Mouse (Mus musculus) stomach, embryonic 14.5 days (tissue): ENCODE results near the gene Enah. TPM values are rescaled to one million over a fixed set of nuclear protein-coding genes. Genes with fewer than 3 reads are reported as not detected.

Source experiments
- ATAC-seq: fragments of 200-750 bp; cut with Nextera tagmentation; 2 replicates; pipeline ENCODE4 v1.8.0; 2017; ENCODE audit warnings: low read depth, moderate TSS enrichment; ENCODE audit not compliant: insufficient number of reproducible peaks, insufficient read depth, low FRiP score
- H3K27ac ChIP-seq: fragments of 300-500 bp; sonication (generic); 2 replicates; pipeline ENCODE4 v1.5.1; 2014; ENCODE audit warnings: mild to moderate bottlenecking, low read length, moderate library complexity, mixed read lengths
- H3K27me3 ChIP-seq: fragments of 300-500 bp; sonication (generic); 2 replicates; pipeline ENCODE4 v1.6.1; 2014; ENCODE audit warnings: low read length, control low read depth, mixed read lengths; ENCODE audit not compliant: control insufficient read depth, insufficient read depth
- H3K36me3 ChIP-seq: fragments of 300-500 bp; sonication (generic); 2 replicates; pipeline ENCODE4 v1.6.1; 2014; ENCODE audit warnings: mild to moderate bottlenecking, control low read depth, low read length, moderate library complexity, mixed read lengths; ENCODE audit not compliant: control insufficient read depth, insufficient read depth
- H3K4me1 ChIP-seq: fragments of 300-500 bp; sonication (generic); 2 replicates; pipeline ENCODE4 v1.6.1; 2014; ENCODE audit warnings: low read length, control low read depth, mixed read lengths; ENCODE audit not compliant: control insufficient read depth, insufficient read depth
- H3K4me2 ChIP-seq: fragments of 300-500 bp; sonication (generic); replicated peaks from 2 replicates; pipeline ENCODE4 v1.6.1; 2014; ENCODE audit warnings: low read depth, low read length, control low read depth
- H3K4me3 ChIP-seq: fragments of 300-500 bp; sonication (generic); 2 replicates; pipeline ENCODE4 v1.5.1; 2014; ENCODE audit warnings: low read depth, low read length, control low read depth
- H3K9ac ChIP-seq: fragments of 300-500 bp; sonication (generic); replicated peaks from 2 replicates; pipeline ENCODE4 v1.6.1; 2014; ENCODE audit warnings: low read depth, mild to moderate bottlenecking, control low read depth, low read length, moderate library complexity, mixed read lengths
- H3K9me3 ChIP-seq: fragments of 300-500 bp; sonication (generic); 2 replicates; pipeline ENCODE4 v1.6.1; 2016; ENCODE audit warnings: low read depth, low read length, control low read depth; ENCODE audit not compliant: control insufficient read depth
- WGBS: fragments of 180-500 bp; shearing (Covaris S2); extraction: QIAGEN DNeasy Blood & Tissue Kit; methylation state at CpG from one replicate; pipeline ENCODE4 v1.1.7; 2014; 5-methylcytosine and 5-hydroxymethylcytosine counted together
- polyA plus RNA-seq: library from polyadenylated mRNA; unstranded; fragments of >200 nt; fragmentation: Nextera tagmentation; extraction: Ambion mirVana; gene quantifications from 2 replicates; pipeline ENCODE4 v1.2.1, GENCODE M21; 2014

Enah gene
- polyA plus RNA-seq, 1 experiment from 2014 or later, result 39.2 TPM

DNA sequence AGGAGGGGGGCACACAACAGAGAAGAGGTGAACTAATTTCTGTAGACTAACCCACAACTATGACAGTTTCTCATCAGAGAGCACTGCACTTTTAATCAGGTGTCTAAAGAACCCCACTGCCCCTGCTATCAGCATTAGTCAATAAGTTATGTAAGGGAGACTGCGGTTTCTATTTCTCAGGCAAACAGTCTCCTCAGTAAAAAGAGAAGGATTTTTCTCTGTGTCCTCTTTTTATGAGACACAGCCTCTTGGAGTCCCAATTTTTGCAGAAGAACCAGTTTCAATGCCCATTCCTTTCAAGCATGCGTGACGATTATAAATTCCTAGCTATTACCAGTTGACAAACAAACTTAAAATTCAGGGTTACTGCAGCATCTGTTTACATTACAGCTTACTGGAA lies 59.4 kb downstream of the Enah start:
- ATAC-seq, result no peak
- no peaks in the 10 kb centered on the region for H3K9me3 ChIP-seq
- H3K36me3 ChIP-seq, result peaks cover 10% of the 10 kb centered on the region; the same call in 1 of the 2 replicates
- no peak overlapping the region for H3K4me3 ChIP-seq
- 81% methylated on average over 3 of the region's 3 CpGs for WGBS
- no peak overlapping the region for H3K4me2 ChIP-seq
- H3K27me3 ChIP-seq, result no peaks in the 10 kb centered on the region
- no peaks in the 10 kb centered on the region for H3K4me1 ChIP-seq
- H3K27ac ChIP-seq, result no peak overlapping the region
- no peak overlapping the region for H3K9ac ChIP-seq

DNA sequence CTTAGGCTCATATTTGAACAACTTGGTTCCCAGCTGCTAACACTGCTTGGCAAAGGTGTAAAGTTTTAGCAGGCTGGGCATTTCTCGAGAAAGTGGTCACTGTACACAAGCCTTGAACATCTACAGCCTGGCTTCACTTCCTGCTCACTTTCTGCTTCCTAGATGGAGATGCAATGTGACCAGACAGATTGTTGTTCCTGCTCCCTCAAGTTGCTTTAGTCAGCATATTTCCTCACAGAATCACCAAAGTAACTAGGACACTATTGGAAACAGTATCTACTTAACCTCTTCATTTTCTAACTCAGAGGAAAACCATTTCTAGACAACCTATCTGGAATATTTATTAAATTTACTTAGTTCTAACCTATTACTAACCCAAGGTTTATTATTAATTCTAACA lies 61.4 kb downstream of the Enah start:
- 83% methylated on average over 1 of the region's 1 CpGs for WGBS
- no peak overlapping the region for H3K4me3 ChIP-seq
- H3K4me2 ChIP-seq, result no peak overlapping the region
- H3K4me1 ChIP-seq, result no peaks in the 10 kb centered on the region
- H3K27ac ChIP-seq, result no peak overlapping the region
- H3K9ac ChIP-seq, result no peak overlapping the region
- ATAC-seq, result no peak
- no peaks in the 10 kb centered on the region for H3K27me3 ChIP-seq
- H3K36me3 ChIP-seq, result peaks cover 12% of the 10 kb centered on the region; the same call in 1 of the 2 replicates
- no peaks in the 10 kb centered on the region for H3K9me3 ChIP-seq

DNA sequence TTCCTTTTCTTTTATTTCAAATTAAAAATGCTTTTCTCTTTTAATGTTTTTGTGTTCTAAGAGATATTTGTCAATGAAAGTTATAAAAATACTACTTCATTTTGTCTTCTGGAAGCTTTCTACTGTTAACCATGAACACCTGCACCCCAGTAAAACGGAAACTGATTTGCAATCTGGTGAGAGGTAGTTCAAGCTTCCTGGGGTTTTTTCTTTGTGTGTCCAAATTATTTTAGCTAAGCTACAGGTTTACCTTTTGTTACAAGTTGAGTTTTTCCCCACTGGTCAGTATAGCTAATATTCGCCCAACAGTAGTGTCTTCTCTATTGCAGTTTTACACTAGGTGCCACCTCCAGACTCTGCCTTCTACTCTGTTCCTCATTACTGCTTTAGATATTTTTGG lies 62.1 kb downstream of the Enah start:
- WGBS, result 93% methylated on average over 2 of the region's 2 CpGs
- H3K9ac ChIP-seq, result no peak overlapping the region

DNA sequence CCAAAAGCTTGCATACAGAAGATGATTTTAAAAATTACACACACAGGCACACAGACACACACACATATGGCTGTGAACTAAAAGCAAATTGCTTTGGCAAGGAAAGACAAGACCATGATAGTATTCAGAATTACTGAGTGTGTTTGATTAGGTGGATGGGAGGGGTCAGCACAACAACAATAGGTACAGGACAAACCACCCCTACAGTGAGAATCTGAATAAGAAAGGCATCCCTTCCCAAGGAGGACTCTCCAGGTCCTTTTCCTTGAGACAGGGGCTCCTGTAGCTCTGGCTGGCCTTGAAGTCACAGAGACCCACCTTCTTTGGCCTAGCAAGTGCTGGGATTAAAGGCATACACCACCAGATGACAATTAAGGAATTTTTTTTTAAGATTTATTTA lies 66.2 kb downstream of the Enah start:
- Histone ChIP-seq H3K27ac (no peak overlapping the region), H3K9ac (no peak overlapping the region), H3K4me3 (no peak overlapping the region), H3K9me3 (no peaks in the 10 kb centered on the region), H3K36me3 (peaks cover 16% of the 10 kb centered on the region; the same call in 1 of the 2 replicates), H3K4me1 (no peaks in the 10 kb centered on the region), H3K4me2 (no peak overlapping the region), H3K27me3 (no peaks in the 10 kb centered on the region)
- no peak for ATAC-seq

More for the DNA sequence above, 62.1 kb downstream of the Enah start:
- H3K36me3 ChIP-seq, result peaks cover 12% of the 10 kb centered on the region; the same call in 1 of the 2 replicates
- no peaks in the 10 kb centered on the region for H3K27me3 ChIP-seq
- H3K9me3 ChIP-seq, result no peaks in the 10 kb centered on the region
- H3K4me3 ChIP-seq, result no peak overlapping the region
- no peak for ATAC-seq
- no peak overlapping the region for H3K4me2 ChIP-seq
- no peak overlapping the region for H3K27ac ChIP-seq
- H3K4me1 ChIP-seq, result no peaks in the 10 kb centered on the region

DNA sequence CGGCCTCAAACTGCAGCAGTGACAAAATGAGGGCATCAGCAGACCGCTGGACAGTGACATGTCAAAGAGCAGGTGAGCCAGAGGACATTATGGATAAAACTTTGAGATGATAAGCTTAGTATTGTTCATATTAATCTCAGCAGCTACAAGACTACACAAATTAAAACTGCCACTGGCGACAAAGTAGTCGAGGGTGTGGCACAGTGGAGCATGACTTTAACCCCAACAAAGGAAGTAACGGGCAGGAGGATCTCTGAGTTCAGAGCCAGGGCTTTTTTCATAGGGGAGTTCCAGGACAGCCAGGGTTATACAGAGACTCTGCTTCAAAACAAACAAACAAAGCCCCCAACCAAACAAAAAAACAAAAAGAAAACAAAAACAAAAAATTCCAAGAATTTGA lies 68.5 kb downstream of the Enah start:
- ATAC-seq, result no peak
- Histone ChIP-seq H3K27me3 (no peaks in the 10 kb centered on the region), H3K27ac (no peak overlapping the region), H3K9ac (no peak overlapping the region), H3K4me3 (no peak overlapping the region), H3K36me3 (peaks cover 14% of the 10 kb centered on the region; the same call in 1 of the 2 replicates), H3K9me3 (no peaks in the 10 kb centered on the region), H3K4me2 (no peak overlapping the region), H3K4me1 (no peaks in the 10 kb centered on the region)
- 74% methylated on average over 5 of the region's 5 CpGs for WGBS

DNA sequence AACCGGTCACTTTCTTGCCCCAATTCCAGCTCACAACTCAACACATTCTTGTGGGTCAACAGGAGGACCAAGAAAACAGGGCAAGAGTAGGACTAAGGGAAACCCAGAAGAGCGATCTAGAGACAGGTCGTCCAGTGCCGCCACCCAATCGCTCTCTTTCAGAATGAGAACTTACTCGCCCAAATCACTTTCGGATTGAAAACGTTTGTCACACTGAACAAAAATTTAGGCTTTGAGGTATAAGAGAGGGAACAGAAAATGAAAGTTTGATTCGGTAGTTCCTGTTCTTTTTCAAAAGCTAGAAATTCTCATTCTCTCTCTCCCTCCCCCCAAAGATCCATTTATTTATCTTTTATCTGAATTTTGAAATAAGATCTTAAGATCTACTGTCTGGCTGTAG lies 69.1 kb downstream of the Enah start:
- WGBS, result 94% methylated on average over 9 of the region's 9 CpGs
- H3K4me3 ChIP-seq, result no peak overlapping the region

DNA sequence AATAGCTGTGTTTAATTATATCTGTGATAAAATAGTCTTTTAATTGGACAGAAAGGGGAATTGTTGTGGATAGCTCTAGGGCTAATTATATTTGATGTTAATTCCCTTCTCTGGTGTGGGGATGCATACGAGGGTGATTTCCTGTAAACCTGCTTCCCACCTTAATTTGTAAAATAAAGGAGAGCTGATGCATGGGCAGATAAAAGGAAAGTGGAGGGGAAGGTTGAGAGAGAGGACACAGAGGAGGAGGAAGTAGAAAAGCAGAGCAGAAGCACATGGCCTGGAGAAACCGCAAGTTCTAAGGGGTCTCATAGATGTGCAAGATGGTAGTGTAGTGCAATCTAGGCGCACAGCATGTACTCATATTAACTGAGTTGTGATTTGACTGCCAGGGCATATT lies 71.6 kb downstream of the Enah start:
- ATAC-seq, result no peak
- Histone ChIP-seq H3K9ac (no peak overlapping the region), H3K27me3 (no peaks in the 10 kb centered on the region), H3K4me2 (no peak overlapping the region), H3K4me1 (no peaks in the 10 kb centered on the region), H3K9me3 (no peaks in the 10 kb centered on the region), H3K27ac (no peak overlapping the region), H3K4me3 (no peak overlapping the region), H3K36me3 (0 out of 2 replicates have a peak, but pooled peaks cover 3% of the 10 kb centered on the region)
- WGBS, result 95% methylated on average over 3 of the region's 3 CpGs

More for the DNA sequence above, 69.1 kb downstream of the Enah start:
- Histone ChIP-seq H3K27me3 (no peaks in the 10 kb centered on the region), H3K27ac (no peak overlapping the region), H3K4me2 (no peak overlapping the region), H3K4me1 (no peaks in the 10 kb centered on the region), H3K36me3 (peaks cover 9% of the 10 kb centered on the region; the same call in 1 of the 2 replicates), H3K9ac (no peak overlapping the region), H3K9me3 (no peaks in the 10 kb centered on the region)
- ATAC-seq, result no peak

DNA sequence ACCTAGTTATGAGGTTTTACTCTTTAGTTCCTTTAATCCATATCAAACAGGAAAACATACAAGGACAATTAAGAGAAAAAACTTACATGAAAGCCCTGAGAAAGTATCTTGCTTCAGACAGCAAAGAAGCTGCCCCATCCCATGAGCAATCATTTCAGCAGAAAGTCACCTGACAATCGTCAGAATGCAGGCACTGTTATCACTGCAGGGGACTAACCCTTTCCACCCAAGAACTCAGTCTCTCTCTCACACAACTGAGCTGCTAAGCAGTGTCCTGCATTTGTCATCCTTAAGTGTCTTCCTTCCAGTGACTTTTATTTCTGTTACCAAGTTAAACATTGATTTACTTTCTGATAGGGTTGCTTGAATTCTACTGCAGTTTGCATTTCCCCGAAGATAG lies 82.7 kb downstream of the Enah start:
- H3K4me2 ChIP-seq, result no peak overlapping the region
- WGBS, result 33% methylated on average over 2 of the region's 2 CpGs
- H3K9me3 ChIP-seq, result no peaks in the 10 kb centered on the region
- no peak overlapping the region for H3K27ac ChIP-seq
- H3K4me1 ChIP-seq, result no peaks in the 10 kb centered on the region
- H3K27me3 ChIP-seq, result no peaks in the 10 kb centered on the region
- H3K9ac ChIP-seq, result no peak overlapping the region
- H3K4me3 ChIP-seq, result no peak overlapping the region
- H3K36me3 ChIP-seq, result no peaks in the 10 kb centered on the region
- ATAC-seq, result no peak

DNA sequence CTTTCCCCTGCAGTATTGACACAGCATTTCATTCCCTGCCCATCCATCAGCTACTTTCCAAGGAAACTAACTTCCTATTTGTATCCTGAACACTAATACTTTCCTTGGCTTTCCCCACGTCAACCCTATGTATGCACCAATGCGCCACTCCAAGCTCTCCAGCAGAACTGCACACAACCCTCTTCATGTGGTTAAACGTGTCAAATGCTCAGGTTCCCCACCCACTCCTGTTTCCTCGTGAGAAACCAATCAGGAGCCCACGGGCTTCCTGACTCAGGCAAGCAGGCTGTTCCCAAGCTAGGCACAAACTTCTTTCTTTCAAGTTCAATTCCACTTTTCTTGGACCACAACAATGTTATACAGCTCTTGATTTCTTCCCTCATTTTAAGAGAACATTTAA lies 91.4 kb downstream of the Enah start:
- Histone ChIP-seq H3K27ac (no peak overlapping the region), H3K4me3 (no peak overlapping the region), H3K4me2 (no peak overlapping the region), H3K27me3 (no peaks in the 10 kb centered on the region), H3K36me3 (peaks cover 11% of the 10 kb centered on the region), H3K9ac (no peak overlapping the region), H3K4me1 (no peaks in the 10 kb centered on the region), H3K9me3 (no peaks in the 10 kb centered on the region)
- 72% methylated on average over 5 of the region's 5 CpGs for WGBS
- ATAC-seq, result no peak
